Mouse (Mus musculus): ENCODE measurements around the gene Kcnh1. TPM values are rescaled to one million over a fixed set of nuclear protein-coding genes. Genes with fewer than 3 reads are reported as not detected.

The Kcnh1 gene
- not detected in 2 replicates for total RNA-seq (2015; ENCODE audit: low replicate concordance)
- total RNA-seq (2017; ENCODE audit: low replicate concordance), result not detected in 2 replicates

- no peak; the same call in 1 of the 2 replicates for ATAC-seq (replicated peaks; ENCODE audit: low FRiP score, poor library complexity, severe bottlenecking)
These were observed at the start of gene Kcnh1 for GRCm38 (mm10) chr1:192190508-192191321. Gene Kcnh1 (plus strand): TSS chr1:192190774.

- ATAC-seq (replicated peaks; ENCODE audit: low FRiP score, poor library complexity, severe bottlenecking), result no peak
These were observed 39.4 kb upstream of the Kcnh1 start for GRCm38 (mm10) chr1:192151179-192151578.

- no peak for ATAC-seq (replicated peaks; ENCODE audit: low FRiP score, poor library complexity, severe bottlenecking)
These were observed 19.1 kb upstream of the Kcnh1 start for GRCm38 (mm10) chr1:192171477-192171876.

DNA sequence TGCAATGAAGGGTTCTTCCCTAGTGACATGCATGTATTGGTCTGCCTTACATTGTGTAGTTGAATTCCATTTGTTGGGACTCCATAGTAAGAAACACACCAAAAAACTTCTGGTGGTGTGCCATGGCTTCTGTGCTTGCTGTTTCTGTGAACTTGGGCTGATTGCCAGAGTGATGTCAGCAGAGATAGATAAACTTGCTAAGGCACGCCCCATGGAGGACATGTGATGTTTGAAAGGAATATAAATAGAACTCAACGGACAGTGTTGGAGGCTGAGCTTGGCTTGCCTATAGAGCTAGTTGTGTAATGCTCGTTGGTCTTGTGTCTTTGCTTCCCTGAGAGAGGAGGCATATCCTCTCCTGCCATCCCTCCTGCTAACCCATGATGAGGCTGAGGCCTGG lies 10.7 kb upstream of the Kcnh1 start:
- no peak for ATAC-seq (replicated peaks; ENCODE audit: low FRiP score, poor library complexity, severe bottlenecking)

GRCm38 (mm10) chr1:192181696-192182257 lies 8.8 kb upstream of the Kcnh1 start:
- no peak for ATAC-seq (replicated peaks; ENCODE audit: low FRiP score, poor library complexity, severe bottlenecking)

- ATAC-seq (replicated peaks; ENCODE audit: low FRiP score, poor library complexity, severe bottlenecking), result no peak
These were observed 1.5 kb upstream of the Kcnh1 start for GRCm38 (mm10) chr1:192189056-192189455.

DNA sequence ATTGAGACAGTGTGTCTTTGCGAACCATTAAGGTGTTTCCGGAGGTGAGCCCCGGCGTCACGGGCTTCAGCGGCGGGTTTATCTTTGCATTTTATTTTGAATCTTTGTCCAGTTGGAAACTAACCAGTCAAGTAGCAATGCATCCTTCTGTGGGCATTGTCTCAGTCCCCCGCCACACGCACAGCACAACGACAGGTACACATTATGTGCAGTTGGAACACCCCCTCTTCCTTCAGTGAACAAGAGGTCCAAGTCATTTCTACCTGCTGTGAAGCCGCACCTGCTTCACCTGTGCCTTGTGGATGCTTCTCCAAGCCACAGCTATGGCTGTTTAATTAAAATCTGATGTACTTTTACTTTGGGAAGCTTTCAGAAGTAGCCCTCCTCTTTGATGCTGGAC lies 803 bp upstream of the Kcnh1 start:
- ATAC-seq (replicated peaks; ENCODE audit: low FRiP score, poor library complexity, severe bottlenecking), result no peak

DNA sequence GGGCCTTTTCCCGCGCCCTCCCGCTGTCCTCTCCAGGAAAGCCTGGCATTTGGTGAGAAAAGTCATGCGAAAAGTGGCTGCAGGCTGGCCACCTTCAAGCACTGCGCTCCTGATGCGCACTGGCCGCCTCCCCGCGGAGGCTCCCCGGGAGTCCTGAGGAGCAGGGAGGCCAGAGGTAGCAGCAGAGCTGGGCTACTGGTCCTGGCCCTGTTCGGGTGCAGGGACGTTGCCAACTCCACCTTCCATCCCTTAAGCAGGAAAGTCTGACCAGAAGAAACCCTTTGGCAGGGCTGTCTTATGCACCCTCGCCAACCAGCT lies 707 bp downstream of the Kcnh1 start:
- no peak for ATAC-seq (replicated peaks; ENCODE audit: low FRiP score, poor library complexity, severe bottlenecking)

DNA sequence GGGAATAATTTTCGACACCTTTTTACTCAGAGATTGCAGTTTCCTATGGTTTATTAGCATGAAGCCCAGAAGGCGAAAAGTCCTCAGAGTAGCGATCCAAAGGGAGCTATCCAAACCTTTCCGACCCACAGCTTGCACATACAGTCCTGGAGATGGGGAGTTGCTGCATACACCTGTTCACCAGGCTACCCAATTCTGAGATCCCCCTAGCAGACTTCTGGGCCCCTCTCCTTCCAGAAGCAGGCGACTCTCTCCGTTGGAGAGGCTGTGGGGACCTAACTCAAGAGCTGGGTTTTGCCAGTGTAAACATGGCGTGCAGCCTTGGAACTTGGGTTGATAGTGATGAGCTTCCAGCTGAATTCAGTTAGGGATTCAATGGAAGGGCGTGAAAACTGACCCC lies 1.3 kb downstream of the Kcnh1 start:
- no peak for ATAC-seq (replicated peaks; ENCODE audit: low FRiP score, poor library complexity, severe bottlenecking)

- ATAC-seq (replicated peaks; ENCODE audit: low FRiP score, poor library complexity, severe bottlenecking), result no peak
These were observed 2.1 kb downstream of the Kcnh1 start for GRCm38 (mm10) chr1:192192710-192193109.

GRCm38 (mm10) chr1:192193656-192194055 lies 3.1 kb downstream of the Kcnh1 start:
- ATAC-seq (replicated peaks; ENCODE audit: low FRiP score, poor library complexity, severe bottlenecking), result no peak

DNA sequence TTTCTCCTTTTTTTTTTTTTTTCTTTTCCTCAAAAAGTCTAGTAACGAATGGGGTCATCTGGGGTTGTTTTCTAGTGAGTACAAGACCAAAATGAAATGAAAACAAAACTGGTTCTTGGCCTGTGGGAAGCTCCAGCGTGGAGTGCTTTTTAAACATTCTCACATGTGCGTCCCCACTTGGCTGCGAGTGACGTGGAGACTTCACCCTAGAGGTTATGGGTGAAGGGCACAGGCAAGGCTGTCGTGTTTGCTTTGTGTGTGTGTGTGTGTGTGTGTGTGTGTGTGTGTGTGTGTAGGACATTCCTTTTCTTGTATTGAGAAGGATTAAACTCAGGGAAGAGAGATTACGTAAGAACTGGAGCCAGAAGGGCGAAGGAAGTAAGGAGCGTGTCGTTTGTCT lies 6.9 kb downstream of the Kcnh1 start:
- no peak for ATAC-seq (replicated peaks; ENCODE audit: low FRiP score, poor library complexity, severe bottlenecking)

DNA sequence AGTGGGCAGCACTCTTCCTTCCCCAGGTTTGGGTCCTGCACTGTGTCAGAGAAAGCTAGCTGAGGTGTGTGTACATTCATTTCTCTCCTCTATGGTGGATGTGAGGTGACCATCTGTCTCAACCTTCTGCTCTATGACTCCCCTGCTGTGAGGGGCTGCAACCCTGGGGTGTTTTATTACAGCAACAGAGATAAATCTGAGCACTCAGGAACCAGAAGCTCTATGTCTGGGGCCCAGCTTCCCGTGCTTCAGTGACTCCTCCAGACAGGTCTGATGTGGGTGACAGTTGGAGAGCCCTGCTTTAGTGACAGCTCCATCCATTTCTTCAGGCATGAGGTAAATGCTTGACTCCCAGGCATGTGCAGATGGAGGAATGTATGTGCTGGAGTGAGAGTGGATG lies 12.4 kb downstream of the Kcnh1 start:
- ATAC-seq (replicated peaks; ENCODE audit: low FRiP score, poor library complexity, severe bottlenecking), result no peak

- no peak for ATAC-seq (replicated peaks; ENCODE audit: low FRiP score, poor library complexity, severe bottlenecking)
These were observed 17.4 kb downstream of the Kcnh1 start for GRCm38 (mm10) chr1:192207956-192208355.

GRCm38 (mm10) chr1:192212448-192212847 lies 21.9 kb downstream of the Kcnh1 start:
- ATAC-seq (replicated peaks; ENCODE audit: low FRiP score, poor library complexity, severe bottlenecking), result no peak

- ATAC-seq (replicated peaks; ENCODE audit: low FRiP score, poor library complexity, severe bottlenecking), result no peak
These were observed 24.1 kb downstream of the Kcnh1 start for GRCm38 (mm10) chr1:192214666-192215065.

GRCm38 (mm10) chr1:192220156-192220555 lies 29.6 kb downstream of the Kcnh1 start:
- ATAC-seq (replicated peaks; ENCODE audit: low FRiP score, poor library complexity, severe bottlenecking), result no peak

DNA sequence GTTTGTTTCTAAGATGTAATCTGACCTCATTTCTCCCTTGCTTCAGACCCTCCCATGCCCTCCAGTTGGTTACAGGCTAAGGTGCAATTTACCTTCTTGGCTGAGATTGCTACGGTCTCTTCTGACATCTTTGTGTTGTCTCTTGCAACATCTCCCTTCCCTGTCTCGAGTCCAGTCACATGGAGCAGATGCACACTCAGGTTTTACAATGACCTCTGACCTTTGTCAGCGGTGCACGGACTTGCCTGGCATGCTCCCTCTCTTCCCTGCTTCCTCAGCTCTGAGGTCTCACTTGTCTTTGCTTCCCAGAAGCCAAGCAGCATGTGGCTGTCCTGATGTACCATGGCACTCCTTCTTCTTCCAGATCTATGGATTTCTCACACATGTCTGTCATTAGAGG lies 33.6 kb downstream of the Kcnh1 start:
- no peak for ATAC-seq (replicated peaks; ENCODE audit: low FRiP score, poor library complexity, severe bottlenecking)

GRCm38 (mm10) chr1:192232696-192233095 lies 42.1 kb downstream of the Kcnh1 start:
- ATAC-seq (replicated peaks; ENCODE audit: low FRiP score, poor library complexity, severe bottlenecking), result no peak

- ATAC-seq (replicated peaks; ENCODE audit: low FRiP score, poor library complexity, severe bottlenecking), result no peak
These were observed 56.3 kb downstream of the Kcnh1 start for GRCm38 (mm10) chr1:192246836-192247235.

- no peak for ATAC-seq (replicated peaks; ENCODE audit: low FRiP score, poor library complexity, severe bottlenecking)
These were observed 68.6 kb downstream of the Kcnh1 start for GRCm38 (mm10) chr1:192259146-192259545.

- ATAC-seq (replicated peaks; ENCODE audit: low FRiP score, poor library complexity, severe bottlenecking), result no peak
These were observed 69.0 kb downstream of the Kcnh1 start for GRCm38 (mm10) chr1:192259616-192260015.

Measured in erythroid progenitor cell, adult 5-6 weeks (primary cell).